ENCODE assay signal across 8 mouse cellular contexts in genomic region chr10:117147463-117148360, GRCm38 (mm10). TPM values are rescaled to one million over a fixed set of nuclear protein-coding genes. Genes with fewer than 3 reads are reported as not detected.
A peak's percentile ranks its signal among the peaks of the same experiment; 100 is the strongest.
DNase-seq lines count a peak whose midpoint lies in the region; ATAC-seq and TF ChIP-seq lines count a peak whose summit lies in the region.

No protein-coding gene starts in this region.

- no peak for TF ChIP-seq POLR2A in spleen, adult 2 months (IDR thresholded peaks at IDR 0.05; ENCODE audit: low read depth, low read length)

- peak; percentile 7 for DNase-seq in ovary, adult 18-20 months (ENCODE audit: low spot score)
- DNase-seq in ovary, postnatal 14 days (ENCODE audit: low spot score), result no peak
- DNase-seq in forebrain, embryonic 11.5 days (ENCODE audit: low spot score), result no peak
- DNase-seq in intestine, embryonic 14.5 days (ENCODE audit: low spot score), result peak; percentile 75
- DNase-seq in spleen, adult 2 months (ENCODE audit: low read depth in 1 of 2, low spot score in 2 of 2), result no peak
- no peak for DNase-seq in thymus, postnatal 4 days

- peak overlapping the region; percentile 75 for H3K27ac ChIP-seq in forebrain, embryonic 11.5 days (ENCODE audit: low read depth, low read length)
- peak overlapping the region; percentile 88 for H3K27ac ChIP-seq in intestine, embryonic 14.5 days (ENCODE audit: low read depth)
- peak overlapping the region; percentile 89 for H3K27ac ChIP-seq in lung, embryonic 16.5 days (ENCODE audit: low read length)
- peak overlapping the region; percentile 77 for H3K27ac ChIP-seq in spleen, adult 2 months (ENCODE audit: insufficient read depth, low read length)

- peak overlapping the region; percentile 100 for H3K4me3 ChIP-seq in forebrain, embryonic 11.5 days (ENCODE audit: low read depth, low read length)
- H3K4me3 ChIP-seq in intestine, embryonic 14.5 days (ENCODE audit: low read depth, low read length), result peak overlapping the region; percentile 99
- peak overlapping the region; percentile 97 for H3K4me3 ChIP-seq in lung, embryonic 16.5 days (ENCODE audit: low read length)
- H3K4me3 ChIP-seq in spleen, adult 2 months (ENCODE audit: extremely low read depth, insufficient read depth, insufficient read length), result peak overlapping the region; percentile 88

- H3K4me2 ChIP-seq in forebrain, embryonic 11.5 days (ENCODE audit: low read depth, low read length, severe bottlenecking), result peak overlapping the region; percentile 69
- H3K4me2 ChIP-seq in intestine, embryonic 14.5 days (ENCODE audit: low read length), result peak overlapping the region; percentile 54
- H3K4me2 ChIP-seq in lung, embryonic 16.5 days (ENCODE audit: low read depth, low read length), result peak overlapping the region; percentile 72

- no peaks in the 10 kb centered on the region for H3K36me3 ChIP-seq in forebrain, embryonic 11.5 days (ENCODE audit: control insufficient read depth, insufficient read depth, low read length)
- H3K36me3 ChIP-seq in intestine, embryonic 14.5 days (ENCODE audit: control insufficient read depth, insufficient read depth, low read length), result no peaks in the 10 kb centered on the region
- H3K36me3 ChIP-seq in lung, embryonic 16.5 days (ENCODE audit: control insufficient read depth, insufficient read depth, low read length), result no peaks in the 10 kb centered on the region
- H3K36me3 ChIP-seq in spleen, adult 2 months (ENCODE audit: control insufficient read depth, insufficient read depth, low read length), result no peaks in the 10 kb centered on the region

- WGBS in forebrain, embryonic 11.5 days, result under 1% methylated on average over 60 of the region's 72 CpGs
- WGBS in intestine, embryonic 14.5 days, result 1% methylated on average over 50 of the region's 72 CpGs
- under 1% methylated on average over 41 of the region's 72 CpGs for WGBS in lung, embryonic 16.5 days
- WGBS in spleen, adult 2 months, result under 1% methylated on average over 71 of the region's 72 CpGs

- H3K27me3 ChIP-seq in forebrain, embryonic 11.5 days (ENCODE audit: control insufficient read depth, insufficient read depth, low read length), result peaks cover 5% of the 10 kb centered on the region; the same call in 1 of the 2 replicates
- H3K27me3 ChIP-seq in intestine, embryonic 14.5 days (replicated peaks; ENCODE audit: control insufficient read depth, insufficient read depth, low read length), result no peaks in the 10 kb centered on the region
- H3K27me3 ChIP-seq in lung, embryonic 16.5 days (ENCODE audit: control insufficient read depth, insufficient read depth, low read depth, low read length), result no peaks in the 10 kb centered on the region
- no peaks in the 10 kb centered on the region for H3K27me3 ChIP-seq in spleen, adult 2 months (ENCODE audit: control insufficient read depth, insufficient read depth, low read length)

- peaks cover 8% of the 10 kb centered on the region; the same call in 1 of the 2 replicates for H3K4me1 ChIP-seq in forebrain, embryonic 11.5 days (replicated peaks; ENCODE audit: control insufficient read depth, insufficient read depth, low read length)
- peaks cover 40% of the 10 kb centered on the region for H3K4me1 ChIP-seq in intestine, embryonic 14.5 days (replicated peaks; ENCODE audit: control insufficient read depth, insufficient read depth, low read length)
- H3K4me1 ChIP-seq in lung, embryonic 16.5 days (replicated peaks; ENCODE audit: control insufficient read depth, insufficient read depth, low read length), result peaks cover 44% of the 10 kb centered on the region
- peaks cover 11% of the 10 kb centered on the region for H3K4me1 ChIP-seq in spleen, adult 2 months (ENCODE audit: control insufficient read depth, insufficient read depth, insufficient read length)

- no peaks in the 10 kb centered on the region for H3K9me3 ChIP-seq in forebrain, embryonic 11.5 days (ENCODE audit: control insufficient read depth, low read length)
- no peaks in the 10 kb centered on the region for H3K9me3 ChIP-seq in intestine, embryonic 14.5 days (ENCODE audit: control insufficient read depth, low read length)
- H3K9me3 ChIP-seq in lung, embryonic 16.5 days (ENCODE audit: control insufficient read depth, low read length), result no peaks in the 10 kb centered on the region

- H3K9ac ChIP-seq in forebrain, embryonic 11.5 days (ENCODE audit: low read length), result peak overlapping the region; percentile 95
- H3K9ac ChIP-seq in intestine, embryonic 14.5 days (ENCODE audit: low read length), result peak overlapping the region; percentile 95
- peak overlapping the region; percentile 92 for H3K9ac ChIP-seq in lung, embryonic 16.5 days (ENCODE audit: low read length)

- ATAC-seq in activated CD4-positive, CD25-positive, alpha-beta regulatory T cell, adult 4 months, result peak; percentile 32
- ATAC-seq in forebrain, embryonic 11.5 days (replicated peaks; ENCODE audit: low FRiP score), result peak; percentile 49
- ATAC-seq in intestine, embryonic 14.5 days (replicated peaks; ENCODE audit: low FRiP score, low TSS enrichment, low read depth), result peak; percentile 42
- ATAC-seq in lung, embryonic 16.5 days (ENCODE audit: low read depth), result peak; percentile 24

- no peak for TF ChIP-seq CTCF in spleen, adult 2 months (IDR thresholded peaks at IDR 0.05; ENCODE audit: extremely low read depth, insufficient read depth, insufficient read length, insufficient replicate concordance)

RNA-seq across cellular contexts. Expression of gene Frs2, which starts 0.6 kb away (rescaled TPM):
- polyA plus RNA-seq in activated CD4-positive, CD25-positive, alpha-beta regulatory T cell, adult 4 months (2017; shearing (Covaris generic)), result 10 to 100 TPM in 1 of 2 experiments, 1 to 10 TPM in 1; 9.9 to 10.1 TPM
- polyA plus RNA-seq in forebrain, embryonic 11.5 days (2014; fragmentation: Nextera tagmentation; extraction: Ambion mirVana), result 29.4 and 31.9 TPM in 2 replicates
- polyA plus RNA-seq in intestine, embryonic 14.5 days (2014; fragmentation: Nextera tagmentation; extraction: Ambion mirVana), result 28.0 and 28.9 TPM in 2 replicates
- 19.4 and 20.8 TPM in 2 replicates for polyA plus RNA-seq in lung, embryonic 16.5 days (2015; fragmentation: Nextera tagmentation; extraction: Ambion mirVana)
- 5.7 and 6.0 TPM in 2 replicates for polyA plus RNA-seq in spleen, adult 2 months (2012; rRNA removed)

Comparison
In these comparisons a context has a peak if more than half of its experiments do, and no peak if none do; other contexts are left out.
1. DNase-seq: peak in ovary, adult 18-20 months (single experiment) and intestine, embryonic 14.5 days (single experiment); none in ovary, postnatal 14 days (single experiment), forebrain, embryonic 11.5 days (single experiment), spleen, adult 2 months (0 of 2) and thymus, postnatal 4 days (single experiment).
2. Peak in every context shown above with its lines, with median percentiles within 50 percentile points of each other: ATAC-seq, H3K27ac ChIP-seq, H3K4me2 ChIP-seq, H3K4me3 ChIP-seq and H3K9ac ChIP-seq.